Mouse (Mus musculus) gastrocnemius, postnatal 36 days (tissue): ENCODE data around the gene Rimbp3. TPM values are rescaled to one million over a fixed set of nuclear protein-coding genes. Genes with fewer than 3 reads are reported as not detected.
A peak's percentile ranks its signal among the peaks of the same experiment; 100 is the strongest.
"Not testable (repeated sequence)": the region's sequence is repeated elsewhere in the genome, so short reads cannot be mapped to it uniquely, and the experiment has no call there.

Source experiments
- DNase-seq, 2 experiments: peaks; one replicate each; pipeline ENCODE4 v3.0.0; 2022
- intact Hi-C: fragments of 180-260 bp; cut with DNase I; formaldehyde crosslinking; loops from one replicate; pipeline ENCODE4 v1.15.1; 2025
- long read RNA-seq, 2 experiments: library from polyadenylated mRNA; stranded (forward); transcript quantifications; one replicate each; pipeline ENCODE4 v2.0.0; 2021
- total RNA-seq, 2 experiments: library from RNA; stranded (reverse); gene quantifications; 2 replicates each; pipeline ENCODE4 v1.2.3; 2021

The Rimbp3 gene
- not detected for total RNA-seq
- long read RNA-seq, experiment 1: 0 reads
- long read RNA-seq, experiment 2: 0 reads

- DNase-seq: peak; percentile 72 to 76
- intact Hi-C loops: loop anchor here (5.0 kb wide), 2 partner anchors 61 to 76 kb away; partner anchors contain the start of genes Ccdc116 and Sdf2l1
These were observed at the start of gene Rimbp3 for GRCm38 (mm10) chr16:17208389-17209361. Gene Rimbp3 (plus strand): TSS chr16:17208603.

- DNase-seq, intact Hi-C loops: not testable (repeated sequence)
These were observed 42.9 kb upstream of the Rimbp3 start for GRCm38 (mm10) chr16:17165478-17165877.

- intact Hi-C loops: no loop called here
- DNase-seq: no peak
These were observed 41.2 kb upstream of the Rimbp3 start for GRCm38 (mm10) chr16:17167179-17167578.

- no peak for DNase-seq
- intact Hi-C loops: no loop called here
These were observed 40.4 kb upstream of the Rimbp3 start for GRCm38 (mm10) chr16:17168049-17168448.

GRCm38 (mm10) chr16:17175765-17176164 is 32.6 kb upstream of the Rimbp3 start:
- intact Hi-C loops: no loop called here
- DNase-seq: no peak

GRCm38 (mm10) chr16:17177623-17178170 is 30.7 kb upstream of the Rimbp3 start:
- intact Hi-C loops: no loop called here
- DNase-seq: no peak

- intact Hi-C loops: no loop called here
- no peak for DNase-seq
These were observed 28.7 kb upstream of the Rimbp3 start for GRCm38 (mm10) chr16:17179706-17180105.

GRCm38 (mm10) chr16:17181382-17181781 is 27.0 kb upstream of the Rimbp3 start:
- intact Hi-C loops: no loop called here
- DNase-seq: peak in 1 of 2 experiments; percentile 17

GRCm38 (mm10) chr16:17182136-17182535 is 26.3 kb upstream of the Rimbp3 start:
- no peak for DNase-seq
- intact Hi-C loops: no loop called here

GRCm38 (mm10) chr16:17183003-17183402 is 25.4 kb upstream of the Rimbp3 start:
- intact Hi-C loops: no loop called here
- no peak for DNase-seq

GRCm38 (mm10) chr16:17185475-17185874 is 22.9 kb upstream of the Rimbp3 start:
- no peak for DNase-seq
- intact Hi-C loops: no loop called here

GRCm38 (mm10) chr16:17193823-17194222 is 14.6 kb upstream of the Rimbp3 start:
- intact Hi-C loops: no loop called here
- no peak for DNase-seq

- intact Hi-C loops: no loop called here
- no peak for DNase-seq
These were observed 8.1 kb upstream of the Rimbp3 start for GRCm38 (mm10) chr16:17200121-17200952.

GRCm38 (mm10) chr16:17200953-17201707 is 7.3 kb upstream of the Rimbp3 start:
- intact Hi-C loops: no loop called here
- DNase-seq: peak; percentile 61 to 79

GRCm38 (mm10) chr16:17201977-17202376 is 6.4 kb upstream of the Rimbp3 start:
- intact Hi-C loops: no loop called here
- DNase-seq: no peak

GRCm38 (mm10) chr16:17202549-17202948 is 5.9 kb upstream of the Rimbp3 start, which contains the start of gene Ube2l3:
Gene Ube2l3 (minus strand): TSS chr16:17202649.
- intact Hi-C loops: no loop called here
- DNase-seq: no peak

- DNase-seq: no peak
- intact Hi-C loops: loop anchor here (5.0 kb wide), 2 partner anchors 58 to 73 kb away; partner anchors contain the start of genes Ccdc116 and Sdf2l1
These were observed 3.4 kb upstream of the Rimbp3 start for GRCm38 (mm10) chr16:17204990-17205389.

GRCm38 (mm10) chr16:17209404-17209960 is 1.1 kb downstream of the Rimbp3 start:
- DNase-seq: no peak
- intact Hi-C loops: loop anchor here (5.0 kb wide), 2 partner anchors 62 to 77 kb away; partner anchors contain the start of genes Ccdc116 and Sdf2l1
